Mouse (Mus musculus) liver, adult 2 months (tissue): ENCODE measurements around the gene Nr4a1.

Source experiments
- CTCF ChIP-seq: fragments of 200-500 bp; IDR thresholded peaks from 2 replicates; pipeline ENCODE4 v1.5.1; 2011; ENCODE audit warnings: low read depth, low read length, control low read depth
- POLR2A ChIP-seq: fragments of 200-500 bp; IDR thresholded peaks from 2 replicates; pipeline ENCODE4 v1.6.1; 2011; ENCODE audit warnings: low read length, control low read depth; ENCODE audit not compliant: insufficient read depth; ENCODE audit errors: extremely low read depth

- TF ChIP-seq POLR2A (no peak), CTCF (no peak)
Measured at GRCm38 (mm10) chr15:101317814-101318500, 63.9 kb downstream of the Nr4a1 start.
